Mouse (Mus musculus) cerebellum, adult 11-12 months (tissue): ENCODE measurements at regions not wholly inside any gene's neighbourhood (a gene's known extent, or its start where the extent isn't known, plus 50 kb on each side); places are given as distances from the start of the nearest gene placed in this dataset.

Source experiments
- DNase-seq: peaks from one replicate; pipeline ENCODE4 v3.0.0; 2022

- DNase-seq = no peak
These were observed 1001.8 kb upstream of the Tenm3 start for GRCm38 (mm10) chr8:49845575-49845974.

- no peak for DNase-seq
These were observed 988.2 kb upstream of the Tenm3 start for GRCm38 (mm10) chr8:49831970-49832369.

- DNase-seq = peak; percentile 4
These were observed 985.6 kb upstream of the Tenm3 start for GRCm38 (mm10) chr8:49829345-49829744.

- DNase-seq = no peak
These were observed 982.5 kb upstream of the Tenm3 start for GRCm38 (mm10) chr8:49826231-49826630.

GRCm38 (mm10) chr8:49825000-49825399 is 981.2 kb upstream of the Tenm3 start:
- peak; percentile 2 for DNase-seq

- no peak for DNase-seq
These were observed 979.0 kb upstream of the Tenm3 start for GRCm38 (mm10) chr8:49822791-49823190.

- DNase-seq = no peak
These were observed 955.5 kb upstream of the Tenm3 start for GRCm38 (mm10) chr8:49799236-49799635.

- DNase-seq = no peak
These were observed 953.0 kb upstream of the Tenm3 start for GRCm38 (mm10) chr8:49796741-49797140.

- DNase-seq = no peak
These were observed 950.7 kb upstream of the Tenm3 start for GRCm38 (mm10) chr8:49794491-49794890.

- no peak for DNase-seq
These were observed 926.1 kb upstream of the Tenm3 start for GRCm38 (mm10) chr8:49769829-49770228.

GRCm38 (mm10) chr8:49738043-49738442 is 894.3 kb upstream of the Tenm3 start:
- DNase-seq = no peak

GRCm38 (mm10) chr8:49729156-49729555 is 885.4 kb upstream of the Tenm3 start:
- no peak for DNase-seq

GRCm38 (mm10) chr8:49712371-49712770 is 868.6 kb upstream of the Tenm3 start:
- DNase-seq = peak; percentile 21

- no peak for DNase-seq
These were observed 865.0 kb upstream of the Tenm3 start for GRCm38 (mm10) chr8:49708701-49709100.

GRCm38 (mm10) chr8:49699058-49699457 is 855.3 kb upstream of the Tenm3 start:
- no peak for DNase-seq

- no peak for DNase-seq
These were observed 853.0 kb upstream of the Tenm3 start for GRCm38 (mm10) chr8:49696709-49697108.
